Mouse (Mus musculus) kidney, embryonic 15.5 days (tissue): ENCODE results near the gene Cobl. TPM values are rescaled to one million over a fixed set of nuclear protein-coding genes. Genes with fewer than 3 reads are reported as not detected.
A peak's percentile ranks its signal among the peaks of the same experiment; 100 is the strongest.

Experiments
- ATAC-seq: fragments of 200-750 bp; cut with Nextera tagmentation; replicated peaks from 2 replicates; pipeline ENCODE4 v1.8.0; 2017; ENCODE audit warnings: moderate TSS enrichment; ENCODE audit not compliant: low FRiP score
- H3K27ac ChIP-seq: fragments of 300-500 bp; sonication (generic); 2 replicates; pipeline ENCODE4 v1.5.1; 2015; ENCODE audit warnings: mild to moderate bottlenecking, inconsistent platforms
- H3K27me3 ChIP-seq: fragments of 300-500 bp; sonication (generic); 2 replicates; pipeline ENCODE4 v1.6.1; 2015; ENCODE audit warnings: inconsistent platforms
- H3K36me3 ChIP-seq: fragments of 300-500 bp; sonication (generic); 2 replicates; pipeline ENCODE4 v1.6.1; 2015; ENCODE audit warnings: inconsistent platforms
- H3K4me1 ChIP-seq: fragments of 300-500 bp; sonication (generic); 2 replicates; pipeline ENCODE4 v1.6.1; 2015; ENCODE audit warnings: inconsistent platforms
- H3K4me2 ChIP-seq: fragments of 300-500 bp; sonication (generic); 2 replicates; pipeline ENCODE4 v1.6.1; 2015; ENCODE audit warnings: moderate library complexity, mild to moderate bottlenecking, inconsistent platforms
- H3K4me3 ChIP-seq: fragments of 300-500 bp; sonication (generic); replicated peaks from 2 replicates; pipeline ENCODE4 v1.5.1; 2015; ENCODE audit warnings: mild to moderate bottlenecking, inconsistent platforms
- H3K9ac ChIP-seq: fragments of 300-500 bp; sonication (generic); 2 replicates; pipeline ENCODE4 v1.6.1; 2015; ENCODE audit warnings: mild to moderate bottlenecking, inconsistent platforms
- H3K9me3 ChIP-seq: fragments of 300-500 bp; sonication (generic); replicated peaks from 2 replicates; pipeline ENCODE4 v1.6.1; 2016; ENCODE audit warnings: inconsistent platforms
- WGBS: fragments of 180-500 bp; shearing (Covaris S2); methylation state at CpG from one replicate; pipeline ENCODE4 v1.1.7; 2015; ENCODE audit warnings: mixed read lengths; 5-methylcytosine and 5-hydroxymethylcytosine counted together
- polyA plus RNA-seq: library from polyadenylated mRNA; unstranded; fragments of >200 nt; fragmentation: Nextera tagmentation; extraction: Ambion mirVana; gene quantifications from 2 replicates; pipeline ENCODE4 v1.2.1, GENCODE M21; 2015

Gene Cobl
- polyA plus RNA-seq, 1 experiment from 2014 or later: 7.7 TPM

DNA sequence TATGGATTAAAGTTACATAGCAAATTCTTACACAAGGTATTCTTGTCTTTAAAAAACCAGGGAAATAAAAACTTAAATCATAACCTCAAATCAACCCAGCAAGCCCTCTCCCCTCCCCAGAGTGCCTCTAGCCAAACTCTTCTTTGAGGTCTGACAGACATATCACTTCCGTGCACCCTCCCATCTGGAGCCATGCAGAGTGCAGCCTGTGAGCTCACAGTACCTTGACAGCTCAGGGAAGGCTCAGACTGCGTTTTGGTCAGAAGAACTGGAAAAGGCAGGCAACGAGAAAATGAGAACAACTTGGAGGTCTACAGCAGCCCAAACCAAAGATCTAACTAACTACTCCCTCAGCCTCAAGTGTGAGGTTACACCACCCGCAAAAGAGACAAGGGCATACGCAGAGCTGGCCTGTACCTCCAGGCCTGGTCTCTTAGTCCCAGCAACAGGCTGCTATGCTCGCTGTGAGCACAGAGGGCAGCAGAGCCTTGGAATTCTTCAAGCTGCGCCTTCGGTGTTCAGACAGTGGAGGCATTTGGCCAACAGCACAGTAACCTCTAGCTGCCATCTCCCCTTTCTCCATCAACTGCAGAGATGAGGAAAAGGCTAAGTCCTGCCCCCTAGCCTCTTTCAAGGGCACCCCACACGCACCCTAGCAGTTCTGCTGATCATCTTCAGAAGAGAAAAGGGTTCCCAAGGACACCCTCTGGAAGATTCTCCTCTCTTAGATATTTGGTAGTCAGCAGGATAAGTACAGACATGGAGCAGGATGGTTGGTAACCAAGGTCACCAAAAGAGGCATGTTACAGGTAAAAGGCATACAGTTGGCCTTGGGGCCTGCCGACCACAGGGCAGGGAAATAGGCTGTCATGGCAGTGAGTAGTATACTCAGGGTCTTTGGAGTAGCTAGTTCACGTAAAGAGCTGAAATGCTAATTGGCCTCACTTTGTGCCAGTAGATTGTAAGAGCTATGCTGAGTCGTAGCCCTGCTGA, 91.4 kb downstream of the Cobl start:
- H3K4me2 ChIP-seq: no peak overlapping the region
- no peaks in the 10 kb centered on the region for H3K27me3 ChIP-seq
- ATAC-seq: peak; percentile 95
- no peak overlapping the region for H3K9ac ChIP-seq
- WGBS: 33% methylated on average over 12 of the region's 12 CpGs
- H3K9me3 ChIP-seq: no peaks in the 10 kb centered on the region
- H3K36me3 ChIP-seq: no peaks in the 10 kb centered on the region
- H3K4me3 ChIP-seq: no peak overlapping the region
- no peaks in the 10 kb centered on the region for H3K4me1 ChIP-seq
- H3K27ac ChIP-seq: no peak overlapping the region

GRCm38 (mm10) chr11:12370957-12371356, 93.8 kb downstream of the Cobl start:
- no peaks in the 10 kb centered on the region for H3K36me3 ChIP-seq
- no peak for ATAC-seq
- H3K9ac ChIP-seq: no peak overlapping the region
- H3K27ac ChIP-seq: no peak overlapping the region
- H3K27me3 ChIP-seq: no peaks in the 10 kb centered on the region
- no peak overlapping the region for H3K4me3 ChIP-seq
- H3K4me2 ChIP-seq: no peak overlapping the region
- no peaks in the 10 kb centered on the region for H3K4me1 ChIP-seq
- H3K9me3 ChIP-seq: no peaks in the 10 kb centered on the region

DNA sequence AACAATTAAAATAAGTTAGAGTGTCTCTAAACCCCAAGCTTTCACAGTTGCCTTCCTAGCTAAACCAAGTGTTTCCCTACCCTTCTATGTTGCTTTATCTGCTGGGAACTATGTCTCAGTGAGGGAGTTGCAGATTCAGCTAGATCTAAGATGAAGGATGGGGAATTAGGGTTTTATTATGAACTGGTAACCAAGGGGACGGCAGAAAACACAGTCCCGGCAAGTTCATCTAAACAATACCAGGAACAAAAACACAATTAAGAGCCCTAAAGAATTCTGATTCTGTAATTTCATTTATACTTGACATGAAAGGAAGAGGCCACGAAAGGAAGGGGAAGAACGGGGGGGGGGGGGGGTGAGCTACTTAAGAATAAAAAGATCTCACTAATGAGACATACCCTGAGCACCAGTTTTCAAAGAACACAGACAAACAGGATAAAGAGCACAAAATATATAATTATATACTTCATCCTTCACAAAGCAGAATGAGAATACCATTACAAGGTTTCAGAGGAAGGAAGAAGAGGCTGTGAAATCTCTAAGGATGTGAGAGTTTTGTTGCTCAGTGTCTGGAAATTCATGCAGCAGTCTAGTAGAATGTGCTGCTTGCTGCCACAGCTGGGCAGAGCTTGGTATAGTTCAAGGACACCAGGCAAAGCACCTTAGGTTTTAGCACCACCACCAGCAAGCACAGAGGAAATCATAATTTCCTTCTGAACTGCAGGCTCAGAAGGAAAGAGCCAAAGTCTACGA, 97.2 kb downstream of the Cobl start:
- no peaks in the 10 kb centered on the region for H3K27me3 ChIP-seq
- no peak overlapping the region for H3K4me2 ChIP-seq
- no peak overlapping the region for H3K27ac ChIP-seq
- no peaks in the 10 kb centered on the region for H3K9me3 ChIP-seq
- H3K36me3 ChIP-seq: no peaks in the 10 kb centered on the region
- H3K4me1 ChIP-seq: no peaks in the 10 kb centered on the region
- H3K9ac ChIP-seq: no peak overlapping the region
- H3K4me3 ChIP-seq: no peak overlapping the region
- no peak for ATAC-seq
- WGBS: 57% methylated on average over 5 of the region's 5 CpGs

- 21% methylated on average over 2 of the region's 2 CpGs for WGBS
- Histone ChIP-seq H3K27ac (no peak overlapping the region), H3K9me3 (no peaks in the 10 kb centered on the region), H3K36me3 (no peaks in the 10 kb centered on the region), H3K27me3 (0 out of 2 replicates have a peak, but pooled peaks cover 6% of the 10 kb centered on the region), H3K4me1 (0 out of 2 replicates have a peak, but pooled peaks cover 3% of the 10 kb centered on the region), H3K4me2 (no peak overlapping the region), H3K9ac (no peak overlapping the region), H3K4me3 (no peak overlapping the region)
- peak; percentile 93 for ATAC-seq
Observed at GRCm38 (mm10) chr11:12359336-12360000, 105.3 kb downstream of the Cobl start.

DNA sequence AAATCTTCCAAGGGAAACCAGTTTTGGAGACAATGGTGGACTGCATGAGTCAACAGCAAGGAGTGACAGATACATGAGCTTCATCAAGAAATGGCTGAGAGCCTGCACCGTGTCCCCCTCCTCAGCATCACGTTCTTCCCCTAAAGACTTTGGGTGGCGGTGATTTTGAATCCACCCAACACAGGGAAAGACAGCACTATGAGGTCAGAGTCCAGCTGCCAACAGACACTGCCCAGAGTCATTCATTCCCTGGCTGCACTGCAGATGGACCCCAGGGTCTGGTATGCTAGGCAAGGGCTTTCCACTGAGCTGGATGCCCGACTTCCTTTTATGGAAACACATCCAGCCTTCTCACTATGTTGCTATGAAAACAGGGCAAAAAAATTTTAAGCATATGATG, 106.2 kb downstream of the Cobl start:
- 74% methylated on average over 4 of the region's 4 CpGs for WGBS
- Histone ChIP-seq H3K9me3 (no peaks in the 10 kb centered on the region), H3K4me2 (no peak overlapping the region), H3K36me3 (no peaks in the 10 kb centered on the region), H3K27me3 (0 out of 2 replicates have a peak, but pooled peaks cover 6% of the 10 kb centered on the region), H3K4me3 (no peak overlapping the region), H3K27ac (no peak overlapping the region), H3K9ac (no peak overlapping the region), H3K4me1 (0 out of 2 replicates have a peak, but pooled peaks cover 3% of the 10 kb centered on the region)
- ATAC-seq: peak; percentile 62; the same call in 1 of the 2 replicates

DNA sequence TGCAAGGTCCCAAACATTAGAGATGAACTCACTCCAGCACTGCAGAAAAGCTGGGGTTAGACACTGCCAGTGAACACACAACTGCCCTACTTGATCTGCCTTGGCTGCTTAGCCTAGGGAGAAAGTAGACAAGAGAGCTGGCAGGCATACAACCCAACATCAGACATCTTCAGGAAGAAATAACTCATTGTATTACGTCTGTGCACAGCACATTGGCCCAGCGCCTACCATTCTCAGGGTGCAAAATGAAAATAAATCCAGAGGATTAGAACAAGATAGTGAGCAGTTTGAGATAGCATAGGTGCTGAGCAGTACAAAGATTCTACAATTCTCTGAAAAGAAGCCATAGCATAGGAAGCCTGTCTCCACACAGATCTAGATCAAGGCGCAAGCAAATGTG, 109.1 kb downstream of the Cobl start:
- peak overlapping the region; percentile 6; the same call in 1 of the 2 replicates for H3K27ac ChIP-seq
- H3K4me2 ChIP-seq: no peak overlapping the region
- H3K4me3 ChIP-seq: no peak overlapping the region
- H3K36me3 ChIP-seq: no peaks in the 10 kb centered on the region
- H3K4me1 ChIP-seq: peaks cover 10% of the 10 kb centered on the region; the same call in 1 of the 2 replicates
- H3K27me3 ChIP-seq: 0 out of 2 replicates have a peak, but pooled peaks cover 6% of the 10 kb centered on the region
- 64% methylated on average over 3 of the region's 3 CpGs for WGBS
- H3K9me3 ChIP-seq: no peaks in the 10 kb centered on the region
- no peak overlapping the region for H3K9ac ChIP-seq
- 0 out of 2 replicates have a peak, but pooled peaks have one; percentile 27 for ATAC-seq

DNA sequence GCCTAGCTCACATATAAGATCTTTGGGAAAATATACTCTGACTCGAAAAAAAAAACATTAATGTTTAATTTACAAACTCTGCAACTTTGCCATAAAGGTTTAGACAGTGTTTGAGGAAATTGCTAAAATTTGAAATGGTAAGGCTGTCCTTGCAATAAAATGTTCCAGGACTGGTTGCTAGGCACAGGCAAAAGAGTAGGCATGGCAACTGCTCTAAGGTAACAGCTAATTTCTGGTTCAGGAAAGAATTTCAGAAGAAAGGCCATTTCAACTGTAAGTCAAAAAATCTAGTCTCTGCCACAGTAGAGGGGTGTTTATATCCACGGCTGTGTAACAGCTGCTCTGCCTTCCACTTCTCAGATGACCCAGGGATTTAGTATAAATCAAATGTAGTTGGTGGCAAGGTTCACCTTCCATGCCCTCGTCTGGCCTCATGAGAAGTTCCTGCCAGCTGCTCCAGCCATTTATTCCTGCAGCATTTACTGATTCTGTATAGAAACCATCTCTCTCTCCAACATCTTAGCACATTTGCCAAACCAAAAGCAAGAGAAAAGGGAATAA, 113.7 kb downstream of the Cobl start:
- 19% methylated on average over 3 of the region's 3 CpGs for WGBS
- peaks cover 8% of the 10 kb centered on the region; the same call in 1 of the 2 replicates for H3K4me1 ChIP-seq
- no peaks in the 10 kb centered on the region for H3K9me3 ChIP-seq
- H3K27me3 ChIP-seq: no peaks in the 10 kb centered on the region
- H3K4me2 ChIP-seq: no peak overlapping the region
- ATAC-seq: no peak
- 0 out of 2 replicates have a peak overlapping the region, but pooled peaks have one; percentile 32 for H3K27ac ChIP-seq
- no peak overlapping the region for H3K4me3 ChIP-seq
- no peak overlapping the region for H3K9ac ChIP-seq
- no peaks in the 10 kb centered on the region for H3K36me3 ChIP-seq

- 79% methylated on average over 1 of the region's 1 CpGs for WGBS
- peaks cover 8% of the 10 kb centered on the region; the same call in 1 of the 2 replicates for H3K4me1 ChIP-seq
- no peak overlapping the region for H3K4me3 ChIP-seq
- H3K27me3 ChIP-seq: no peaks in the 10 kb centered on the region
- H3K27ac ChIP-seq: no peak overlapping the region
- H3K4me2 ChIP-seq: no peak overlapping the region
- no peak for ATAC-seq
- no peaks in the 10 kb centered on the region for H3K36me3 ChIP-seq
- H3K9ac ChIP-seq: no peak overlapping the region
- H3K9me3 ChIP-seq: no peaks in the 10 kb centered on the region
Observed at GRCm38 (mm10) chr11:12350086-12350485, 114.7 kb downstream of the Cobl start.

DNA sequence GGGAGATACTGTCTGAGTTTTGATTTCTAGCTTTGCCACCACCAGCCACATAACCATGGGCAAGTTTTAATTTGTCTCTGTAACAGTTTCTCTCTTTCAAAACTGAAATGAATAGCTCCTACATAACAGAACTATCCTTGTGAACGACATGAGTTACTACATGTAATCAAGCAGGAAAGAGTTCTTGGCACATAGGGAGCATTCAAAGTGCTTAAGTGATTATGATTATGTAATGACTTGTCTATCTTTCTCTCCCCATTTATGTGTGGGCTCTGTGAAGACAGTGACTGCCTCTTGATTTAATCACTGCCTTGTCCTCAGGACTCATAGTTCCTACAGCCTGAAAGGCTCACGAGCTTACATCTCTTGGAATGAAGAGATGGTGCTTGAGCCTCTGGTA, 118.3 kb downstream of the Cobl start:
- H3K36me3 ChIP-seq: no peaks in the 10 kb centered on the region
- 71% methylated on average over 2 of the region's 2 CpGs for WGBS
- no peaks in the 10 kb centered on the region for H3K9me3 ChIP-seq
- H3K4me3 ChIP-seq: no peak overlapping the region
- no peaks in the 10 kb centered on the region for H3K27me3 ChIP-seq
- peaks cover 8% of the 10 kb centered on the region; the same call in 1 of the 2 replicates for H3K4me1 ChIP-seq
- no peak for ATAC-seq
- no peak overlapping the region for H3K27ac ChIP-seq
- H3K4me2 ChIP-seq: no peak overlapping the region
- no peak overlapping the region for H3K9ac ChIP-seq

DNA sequence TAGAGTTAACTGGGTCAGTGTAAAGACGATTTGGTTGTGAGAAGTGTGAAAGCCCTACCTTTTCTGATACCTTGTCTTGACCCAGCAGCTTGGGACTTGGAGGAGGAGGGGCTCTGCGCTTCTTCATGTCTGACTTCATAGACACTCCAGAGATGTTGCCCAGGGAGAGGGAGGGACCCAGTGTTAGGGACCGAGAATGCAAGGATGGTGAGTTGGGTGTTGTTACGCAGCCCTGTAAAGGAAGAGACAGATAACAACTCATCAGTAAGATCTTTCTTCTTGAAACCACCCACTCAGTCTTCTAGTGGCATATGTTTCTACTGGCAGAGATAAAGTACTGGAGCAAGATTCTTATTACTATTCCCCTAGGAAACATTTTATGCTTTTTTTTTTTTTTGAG, 121.1 kb downstream of the Cobl start:
- Histone ChIP-seq H3K9ac (no peak overlapping the region), H3K4me3 (no peak overlapping the region), H3K27me3 (no peaks in the 10 kb centered on the region), H3K9me3 (no peaks in the 10 kb centered on the region), H3K36me3 (no peaks in the 10 kb centered on the region), H3K4me2 (no peak overlapping the region), H3K27ac (no peak overlapping the region), H3K4me1 (no peaks in the 10 kb centered on the region)
- no peak for ATAC-seq
- WGBS: 86% methylated on average over 4 of the region's 4 CpGs

DNA sequence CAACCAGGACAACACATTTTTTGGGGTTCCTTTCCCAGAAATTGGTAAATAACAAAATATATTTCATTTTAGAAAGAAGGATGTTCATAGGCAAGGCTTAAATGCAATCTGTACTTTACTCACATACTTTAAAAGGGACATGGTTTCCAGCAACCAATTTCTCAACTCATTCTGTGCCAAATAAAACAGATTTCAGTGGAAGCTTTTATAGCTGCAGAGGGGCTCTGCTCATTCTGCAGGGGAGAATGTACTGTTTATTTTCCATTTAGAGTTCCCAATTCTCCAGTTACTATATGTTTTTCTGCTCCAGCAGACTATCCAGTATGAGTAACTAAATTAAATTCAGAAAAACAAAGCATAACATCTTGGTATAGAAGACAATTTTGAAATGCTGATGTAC, 124.1 kb downstream of the Cobl start:
- Histone ChIP-seq H3K4me1 (0 out of 2 replicates have a peak, but pooled peaks cover 3% of the 10 kb centered on the region), H3K27ac (peak overlapping the region; percentile 67; the same call in 1 of the 2 replicates), H3K4me3 (no peak overlapping the region), H3K36me3 (no peaks in the 10 kb centered on the region), H3K9ac (no peak overlapping the region), H3K4me2 (no peak overlapping the region), H3K9me3 (no peaks in the 10 kb centered on the region), H3K27me3 (no peaks in the 10 kb centered on the region)
- no peak for ATAC-seq
